Mouse (Mus musculus): ENCODE measurements around the gene Rhbdd1.
A peak's percentile ranks its signal among the peaks of the same experiment; 100 is the strongest.

Rhbdd1 gene

DNA sequence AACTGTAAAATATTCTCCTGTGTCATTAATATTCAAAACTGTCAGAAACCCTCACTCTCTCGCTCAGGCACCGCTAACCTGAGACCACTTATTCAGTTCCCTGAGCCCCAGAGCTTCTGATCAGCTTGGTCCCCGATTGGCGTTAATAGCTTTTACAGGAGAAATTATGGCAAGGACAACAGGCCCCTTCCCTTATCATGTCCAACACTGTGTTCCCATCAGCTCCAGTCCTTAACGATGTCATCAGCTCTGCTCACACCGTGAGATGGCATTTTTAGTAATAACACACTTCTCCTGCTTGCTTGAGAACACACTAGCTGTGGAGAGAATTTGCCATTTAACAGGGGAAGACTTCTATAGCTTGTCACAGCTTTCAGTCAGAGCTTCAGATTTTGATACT, 48.2 kb downstream of the Rhbdd1 start:
- no peak for DNase-seq (ENCODE audit: low spot score)

DNA sequence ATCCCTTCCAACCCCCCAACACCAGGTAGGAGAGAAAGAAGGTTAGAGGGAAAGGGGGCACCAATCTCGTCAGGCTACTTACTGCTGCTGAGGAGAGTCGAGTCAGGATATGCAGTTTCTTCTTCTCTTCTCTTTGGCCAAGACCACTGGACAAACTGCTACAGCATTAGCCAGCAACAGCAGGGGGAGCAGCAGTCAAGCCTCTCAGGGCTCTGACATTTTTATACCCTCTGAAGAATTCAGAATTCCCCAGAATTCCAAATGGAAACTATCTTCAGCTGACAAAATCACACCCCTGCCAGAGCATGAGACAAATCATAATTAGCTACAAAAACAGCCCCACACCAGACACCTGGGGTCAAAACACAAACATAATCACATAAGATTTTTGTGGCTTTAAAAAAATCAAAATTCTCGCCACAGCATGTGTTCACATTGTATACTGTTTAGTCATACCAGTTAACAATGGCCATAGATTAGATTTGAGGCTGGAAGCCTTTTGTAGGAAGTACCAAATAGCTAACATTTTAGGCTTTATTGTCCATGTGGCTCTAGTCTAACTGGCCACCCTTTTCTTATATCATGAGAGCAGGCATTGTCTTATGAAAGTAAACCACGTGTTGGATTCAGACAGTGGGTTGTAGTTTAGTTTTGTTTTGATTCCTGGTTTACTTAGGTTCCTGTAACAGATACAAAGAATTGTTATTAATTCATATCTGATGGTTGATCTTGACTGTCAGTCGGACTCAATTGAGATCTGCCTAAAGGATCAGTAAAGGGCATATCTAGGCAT, 55.6 kb downstream of the Rhbdd1 start:
- DNase-seq (ENCODE audit: low spot score), result no peak

DNA sequence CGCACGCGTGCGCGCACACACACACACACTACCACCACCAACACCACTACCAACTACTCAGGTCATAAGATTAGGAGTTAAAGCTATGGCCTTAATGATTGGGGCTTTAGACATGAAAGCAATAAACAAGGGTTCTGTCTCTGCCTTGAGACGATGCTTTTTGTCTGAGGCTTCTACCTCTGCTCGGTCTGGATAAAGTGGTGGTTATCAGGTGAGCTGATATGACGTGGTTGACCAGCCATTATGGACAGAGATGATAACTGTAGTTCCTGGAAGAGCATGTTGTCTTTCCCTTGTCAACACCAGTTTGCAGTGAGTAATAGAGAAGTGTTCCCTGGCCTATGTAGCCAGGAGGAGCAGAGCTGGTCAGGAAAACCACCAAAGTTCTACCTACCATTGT, 57.7 kb downstream of the Rhbdd1 start:
- DNase-seq (ENCODE audit: low spot score), result no peak

DNA sequence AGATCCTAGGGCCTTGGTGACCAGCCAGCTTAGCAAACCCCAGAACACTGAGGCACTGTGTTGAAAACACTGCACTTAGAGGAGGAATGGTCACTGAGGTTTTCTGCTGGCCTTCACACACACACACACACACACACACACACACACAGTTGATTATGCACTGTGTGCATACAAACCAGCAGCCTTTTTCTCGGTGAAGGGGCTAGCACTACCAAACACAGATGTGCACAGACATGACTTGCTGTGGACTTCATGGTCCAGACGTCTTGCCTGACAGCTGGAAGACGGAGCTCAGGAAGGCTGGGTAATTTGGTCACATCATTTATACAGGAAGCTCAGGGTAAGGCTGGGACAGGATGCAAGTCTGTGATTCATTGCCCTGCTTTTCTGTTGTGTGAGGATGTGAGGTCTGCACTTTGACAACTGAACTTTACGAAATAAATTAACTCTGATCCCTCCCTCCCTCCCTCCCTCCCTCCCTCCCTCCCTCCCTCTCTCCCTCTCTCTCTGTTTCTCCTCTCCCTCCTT, 58.6 kb downstream of the Rhbdd1 start:
- no peak for DNase-seq (ENCODE audit: low spot score)

DNA sequence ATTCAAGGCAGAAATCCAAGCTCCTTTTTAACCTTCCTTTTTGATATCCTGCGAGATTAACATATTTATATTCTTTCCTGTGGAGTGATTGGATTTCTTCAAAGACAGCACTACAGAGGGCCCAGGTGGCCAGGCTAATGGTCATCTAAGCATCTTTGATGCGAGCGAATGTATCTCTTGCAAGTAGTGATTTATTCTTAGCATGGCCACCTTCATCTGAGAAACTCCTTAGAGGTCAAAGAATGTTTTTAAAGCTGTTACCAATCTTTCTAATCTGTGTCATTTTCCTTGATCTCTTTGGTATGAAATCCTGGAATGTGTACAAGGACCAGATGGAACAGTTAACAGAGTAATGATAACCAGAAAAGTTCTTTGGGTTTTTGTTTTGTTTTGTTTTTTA, 59.2 kb downstream of the Rhbdd1 start:
- no peak for DNase-seq (ENCODE audit: low spot score)

DNA sequence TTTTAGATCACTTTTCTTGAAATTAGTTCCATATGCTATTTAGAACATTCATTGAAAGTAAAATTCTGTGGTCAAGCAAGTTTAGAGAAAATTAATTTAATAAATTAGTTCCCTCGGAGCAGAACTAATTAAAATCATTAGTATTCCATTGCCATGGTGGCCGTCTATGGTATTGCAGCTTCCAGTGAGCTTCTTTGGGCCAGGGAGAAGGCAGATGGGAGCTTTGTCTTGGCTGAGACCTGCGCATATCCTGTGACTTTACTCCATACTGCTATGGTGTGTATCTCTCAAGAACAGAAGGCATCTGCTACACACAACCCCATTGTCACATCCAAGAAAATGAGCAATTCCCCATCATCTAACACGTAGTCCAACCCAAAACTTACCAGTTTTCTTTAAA, 65.7 kb downstream of the Rhbdd1 start:
- DNase-seq (ENCODE audit: low spot score), result no peak

DNA sequence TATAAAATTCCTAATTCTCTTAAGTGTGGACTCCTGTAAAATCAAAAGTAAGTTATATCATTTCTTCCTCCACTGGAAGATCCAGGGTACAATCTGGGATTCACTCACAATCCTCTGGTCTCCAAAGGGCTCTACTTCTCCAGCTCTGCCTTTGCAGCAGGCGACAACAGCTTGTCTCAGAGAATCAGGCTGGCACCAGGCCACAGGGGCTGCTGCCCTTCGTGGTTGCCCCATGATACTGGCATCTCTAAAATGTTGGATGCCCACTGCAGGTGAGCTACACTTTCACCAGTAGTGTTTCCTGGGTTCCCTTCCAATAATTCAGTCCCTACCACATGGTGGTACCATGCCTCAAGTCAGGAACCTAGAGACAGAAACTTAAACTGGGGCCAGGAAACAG, 67.9 kb downstream of the Rhbdd1 start:
- DNase-seq (ENCODE audit: low spot score), result no peak

DNA sequence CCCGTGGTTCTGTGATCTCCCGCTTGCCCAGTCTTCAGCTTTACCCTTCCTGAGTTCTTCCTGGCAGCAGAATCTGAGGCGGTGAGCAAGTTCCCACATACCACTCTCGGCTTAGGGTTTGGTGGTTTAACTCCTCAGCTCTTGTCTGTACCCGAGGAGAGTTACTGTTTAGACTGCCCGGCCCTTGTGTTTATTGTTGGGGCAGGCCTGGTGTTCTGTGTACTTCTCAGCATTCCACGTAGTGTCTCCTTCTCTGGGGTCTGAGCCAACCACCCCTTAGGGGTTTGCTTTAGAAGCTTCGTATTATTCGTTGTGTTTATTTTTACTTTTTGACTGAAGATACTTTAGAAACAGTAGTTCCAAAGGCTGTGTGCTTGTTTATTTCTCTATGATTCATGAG, 68.8 kb downstream of the Rhbdd1 start:
- no peak for DNase-seq (ENCODE audit: low spot score)

DNA sequence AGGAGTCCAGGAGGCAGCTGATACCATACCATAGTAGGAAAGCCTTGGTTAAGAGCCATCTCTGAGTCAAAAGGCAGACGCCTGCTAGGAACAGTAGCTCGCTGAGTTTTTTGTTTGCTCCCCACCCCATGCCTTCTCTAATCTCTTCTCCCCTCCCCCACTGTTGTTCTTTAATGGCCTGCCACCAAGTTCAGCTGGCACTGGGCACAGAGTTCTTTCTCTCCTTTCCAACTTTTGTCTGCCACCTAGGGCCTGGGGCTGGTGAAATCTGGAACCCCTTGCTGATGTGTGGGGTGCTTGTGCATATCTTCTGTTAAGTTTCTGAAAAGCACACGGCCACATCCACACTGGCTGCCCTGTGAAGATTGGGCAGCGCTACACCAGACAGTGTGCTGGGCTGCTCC, 69.6 kb downstream of the Rhbdd1 start:
- no peak for DNase-seq (ENCODE audit: low spot score)

DNA sequence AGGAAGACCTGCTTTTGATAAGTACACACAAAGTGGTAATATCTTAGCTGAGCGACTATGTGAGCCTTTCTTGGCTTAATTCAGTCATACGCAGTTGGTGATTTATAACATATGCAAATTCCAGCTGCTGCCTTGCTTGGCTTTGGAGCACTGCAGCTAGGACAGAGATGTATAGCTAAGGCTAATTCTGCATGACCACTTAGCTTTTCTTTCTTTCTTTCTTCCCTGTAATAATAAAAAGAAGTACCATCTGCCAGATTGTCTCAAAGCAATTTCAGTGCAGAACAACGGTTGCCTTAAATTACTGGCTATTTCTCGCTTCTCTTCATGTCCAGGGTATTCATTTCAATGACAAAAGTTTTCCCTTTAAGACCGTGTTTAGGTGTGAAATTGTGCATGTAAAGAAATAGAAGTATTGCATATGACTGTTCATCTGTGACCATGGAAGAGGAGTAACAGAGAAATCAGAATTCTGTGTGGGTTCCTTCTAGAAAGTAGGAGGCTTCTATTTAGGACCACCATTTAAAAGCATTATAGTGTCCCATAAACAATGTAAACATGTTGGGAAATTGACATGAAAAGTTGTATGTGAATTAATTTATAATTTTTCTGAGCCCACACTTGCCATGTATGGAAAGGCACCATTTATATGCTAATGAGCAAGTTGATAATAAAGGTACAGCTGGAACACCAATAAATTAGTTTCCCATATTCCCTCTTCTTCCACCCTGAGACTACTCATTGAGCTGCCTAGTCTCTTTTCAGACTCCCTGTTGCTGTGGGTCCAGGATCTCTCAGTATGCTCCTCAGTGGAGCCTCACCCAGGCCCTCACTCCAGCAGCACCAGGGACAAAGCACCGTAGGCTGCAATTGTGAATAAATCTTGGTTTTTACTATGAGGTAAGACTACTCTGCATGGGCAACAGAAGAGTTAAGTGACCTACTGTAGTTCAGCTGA, 70.8 kb downstream of the Rhbdd1 start:
- no peak for DNase-seq (ENCODE audit: low spot score)

DNA sequence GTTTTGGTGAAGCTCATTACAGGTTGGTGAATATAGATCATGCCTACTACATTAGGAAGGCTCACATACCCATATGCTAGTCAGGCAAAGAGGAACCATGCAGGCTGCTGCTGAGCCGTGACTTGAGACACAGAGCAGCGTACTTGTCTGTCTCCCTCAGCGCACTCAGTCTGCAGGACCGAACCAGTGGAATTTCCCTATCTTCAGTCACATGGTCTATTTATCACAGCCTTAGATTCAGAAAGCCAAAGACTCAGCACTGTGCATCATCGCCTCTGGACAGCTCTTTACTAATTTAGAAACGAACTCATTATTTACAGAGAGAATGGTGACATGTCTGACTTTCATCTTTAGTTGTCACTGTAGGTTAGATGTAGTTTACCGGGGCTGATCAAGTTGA, 73.1 kb downstream of the Rhbdd1 start:
- no peak for DNase-seq (ENCODE audit: low spot score)

DNA sequence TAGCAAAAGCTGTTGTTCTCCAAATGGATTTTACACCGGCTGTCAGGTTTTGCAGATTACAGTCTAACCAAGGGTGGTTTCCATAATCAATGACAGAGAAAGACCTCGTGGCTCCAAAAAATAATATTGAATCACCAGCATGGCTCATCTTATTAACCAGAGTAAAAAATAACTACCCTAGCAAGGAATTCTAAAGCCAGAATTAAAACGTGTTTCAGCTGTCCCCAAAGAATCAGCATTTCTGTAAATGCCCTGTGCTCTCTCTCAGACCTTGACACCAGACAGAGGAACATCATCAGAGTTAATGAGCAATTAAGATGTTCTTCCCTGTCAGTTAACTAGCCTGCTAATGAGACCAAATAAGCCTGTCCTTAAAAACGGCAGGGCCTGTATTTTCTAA, 79.1 kb downstream of the Rhbdd1 start:
- DNase-seq (ENCODE audit: low spot score), result no peak

DNA sequence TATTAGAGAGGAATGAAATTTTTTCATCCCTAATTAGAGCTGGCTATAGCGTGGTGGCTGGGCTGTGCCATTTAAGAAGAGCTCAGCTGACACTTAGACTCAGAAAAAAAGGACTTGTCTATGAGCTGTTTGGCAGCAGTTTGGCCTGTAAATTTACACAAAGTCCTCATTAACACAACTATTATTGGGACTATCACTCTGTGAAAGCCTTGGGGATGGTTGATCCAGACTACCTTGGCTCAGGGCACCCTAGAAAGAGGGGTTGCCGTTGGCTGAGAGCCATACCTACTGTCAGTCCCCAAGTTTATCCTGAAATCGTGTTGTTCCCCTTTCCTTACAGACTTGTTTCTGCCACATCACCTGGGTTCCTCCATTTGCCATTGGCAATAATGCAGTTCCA, 91.5 kb downstream of the Rhbdd1 start:
- no peak for DNase-seq (ENCODE audit: low spot score)

DNA sequence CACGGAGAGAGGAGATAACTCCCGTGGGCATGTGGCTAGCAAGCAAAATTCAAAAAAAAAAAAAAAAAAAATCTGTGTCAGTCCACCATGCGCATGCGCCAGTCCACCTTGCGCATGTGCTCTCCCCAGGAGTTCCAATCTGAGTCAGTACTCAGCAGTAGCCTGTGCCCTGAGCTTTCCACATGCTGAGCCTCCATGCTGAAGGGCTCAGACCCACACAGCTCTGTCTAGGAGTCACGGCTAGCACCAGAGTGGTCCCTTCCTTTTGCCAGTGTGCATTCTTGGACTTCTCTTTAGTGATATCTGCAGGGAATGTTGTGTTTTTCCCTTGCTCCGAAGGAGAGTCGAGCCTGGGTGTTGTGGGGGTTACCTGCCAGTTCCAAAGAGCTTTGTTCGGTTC, 93.0 kb downstream of the Rhbdd1 start:
- DNase-seq (ENCODE audit: low spot score), result no peak

DNA sequence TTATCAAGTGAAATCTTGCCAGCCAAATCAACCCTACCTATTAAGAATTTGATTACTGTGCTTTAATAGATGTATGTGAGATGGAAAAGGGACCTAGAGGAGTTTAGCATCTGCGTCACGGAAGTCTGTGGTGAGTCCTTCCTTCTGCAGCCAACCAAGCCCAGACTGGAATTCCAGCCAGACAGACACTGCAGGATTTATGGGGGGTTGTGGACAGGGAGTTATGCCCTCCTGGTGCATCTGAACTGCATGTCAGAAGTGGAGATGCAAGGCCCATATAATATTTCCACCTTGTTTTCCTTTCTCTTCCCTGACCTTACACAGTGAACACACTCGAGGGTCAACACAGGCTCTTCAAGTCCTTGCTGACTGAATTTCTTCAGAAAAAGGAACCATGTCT, 94.3 kb downstream of the Rhbdd1 start:
- DNase-seq (ENCODE audit: low spot score), result no peak

DNA sequence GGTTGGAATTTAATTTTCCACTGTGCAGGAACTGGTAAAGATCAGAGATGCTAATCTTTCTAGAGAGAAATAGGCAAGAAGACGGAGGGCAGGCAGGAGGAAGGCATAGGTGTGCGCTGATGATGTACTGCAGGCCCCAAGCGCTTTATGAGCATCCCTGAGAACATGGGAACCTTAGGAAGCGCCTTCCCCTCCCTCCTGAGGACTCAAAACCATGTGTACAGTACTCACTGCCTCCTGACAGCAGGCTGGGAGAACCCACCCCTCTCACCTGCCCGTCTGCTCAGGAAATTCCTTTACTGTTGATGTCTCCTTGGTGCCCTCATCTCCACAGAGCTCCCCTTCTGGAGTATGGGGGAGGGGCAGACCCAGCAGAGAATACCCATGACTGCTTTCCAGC, 95.3 kb downstream of the Rhbdd1 start:
- DNase-seq (ENCODE audit: low spot score), result no peak

DNA sequence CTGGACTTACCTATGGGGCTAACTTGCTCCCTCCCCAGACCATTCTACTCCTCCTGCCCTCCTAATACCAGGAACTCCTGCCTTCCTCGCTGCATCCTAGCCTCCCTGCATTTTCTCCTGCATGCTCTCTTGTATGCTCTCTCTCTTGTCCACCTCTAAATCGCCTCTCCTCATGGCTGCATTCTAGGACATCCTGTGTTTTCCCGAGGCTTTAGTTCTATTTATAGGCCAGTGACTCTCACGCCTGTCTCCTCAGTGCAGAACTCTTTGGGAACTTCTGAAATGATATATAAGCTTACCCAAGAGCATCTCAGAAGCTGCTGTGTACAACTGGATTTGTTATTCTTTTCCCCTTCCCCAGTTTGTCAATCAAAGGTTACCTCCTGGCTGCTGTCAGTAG, 95.8 kb downstream of the Rhbdd1 start:
- no peak for DNase-seq (ENCODE audit: low spot score)

DNA sequence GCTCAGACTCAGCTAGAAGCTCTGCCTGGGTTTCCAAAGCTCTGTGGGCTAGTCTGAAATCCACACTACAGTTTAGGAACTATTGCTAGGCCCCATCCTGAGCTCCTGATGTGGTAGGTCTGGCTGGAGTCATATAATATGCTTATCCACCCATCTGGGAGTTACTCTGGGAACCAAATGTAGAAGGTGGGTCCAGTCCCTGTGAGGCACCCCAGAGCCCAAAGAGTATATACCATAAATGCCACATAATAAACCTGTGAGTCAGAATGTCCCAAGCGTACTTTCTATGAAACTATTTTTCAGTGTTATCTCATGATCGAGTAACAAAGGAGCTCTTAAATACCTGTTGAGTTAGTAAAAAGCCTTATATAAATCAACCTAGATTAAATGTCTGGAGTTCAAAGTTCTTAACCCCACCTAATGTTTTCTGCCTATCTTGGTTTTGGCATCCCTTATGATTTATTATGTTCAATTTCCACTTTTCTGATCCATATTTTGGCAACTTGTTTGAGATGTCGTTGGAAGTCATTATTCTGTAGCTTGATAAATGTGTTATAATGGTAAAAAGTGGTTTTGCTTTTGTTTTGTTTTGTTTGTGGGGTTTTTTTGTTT, 98.3 kb downstream of the Rhbdd1 start:
- no peak for DNase-seq (ENCODE audit: low spot score)

DNA sequence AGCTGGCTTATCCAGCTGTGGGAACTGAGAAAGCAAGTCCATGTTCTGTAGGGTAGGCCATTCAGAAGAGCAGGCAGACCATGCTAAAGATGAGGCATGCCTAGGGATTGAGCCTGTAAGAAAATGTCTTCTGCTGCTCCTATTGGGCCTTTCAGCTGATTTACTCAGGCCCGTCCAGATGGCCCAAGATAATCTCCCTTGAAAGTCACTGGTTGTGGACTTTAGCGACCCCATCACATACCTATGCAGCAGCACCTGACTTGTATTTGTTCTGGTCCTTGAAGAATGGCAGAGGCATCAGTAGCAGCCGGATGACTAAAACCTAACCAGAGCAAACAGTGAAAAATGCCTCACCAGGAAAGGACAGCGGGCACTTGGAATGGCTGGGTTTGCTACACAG, 99.4 kb downstream of the Rhbdd1 start:
- no peak for DNase-seq (ENCODE audit: low spot score)

DNA sequence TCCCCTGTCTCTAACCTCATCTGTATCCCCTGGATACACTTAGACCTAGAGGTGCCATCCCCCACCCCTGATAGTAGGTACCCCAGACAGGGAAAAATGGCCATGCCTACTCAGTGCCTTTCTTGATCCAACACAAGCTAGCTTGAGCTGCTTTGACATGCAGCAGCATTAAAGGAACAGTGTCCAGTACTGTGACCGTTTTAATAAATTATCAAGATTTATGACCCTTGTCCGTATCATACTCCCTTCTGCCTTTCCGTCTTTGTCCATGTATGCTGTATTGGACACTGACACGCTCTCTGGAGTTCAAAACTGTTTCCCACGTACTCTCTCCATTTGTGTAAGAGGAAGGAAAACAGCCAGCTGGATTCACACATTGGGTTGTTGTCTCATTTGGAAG, 111.5 kb downstream of the Rhbdd1 start:
- no peak for DNase-seq (ENCODE audit: low spot score)

DNA sequence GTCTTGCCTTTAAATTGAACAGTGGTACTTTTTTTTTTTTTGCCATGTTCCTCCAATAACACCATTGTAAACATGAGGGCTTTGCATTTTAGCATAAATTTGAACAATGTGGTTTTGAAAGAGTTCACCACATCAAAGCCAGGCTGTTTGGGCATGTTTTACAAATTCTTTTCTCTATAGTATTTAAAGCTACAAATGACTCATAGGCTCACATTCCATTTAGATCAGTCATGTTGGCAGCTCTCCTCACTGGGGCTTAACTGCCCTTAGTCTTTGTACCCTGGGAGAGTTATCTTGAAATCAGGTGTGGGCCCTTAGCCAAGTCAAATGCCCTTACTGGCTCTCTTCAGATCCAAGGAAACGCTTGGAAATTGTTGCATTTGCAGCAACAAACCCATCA, 112.8 kb downstream of the Rhbdd1 start:
- DNase-seq (ENCODE audit: low spot score), result no peak

DNA sequence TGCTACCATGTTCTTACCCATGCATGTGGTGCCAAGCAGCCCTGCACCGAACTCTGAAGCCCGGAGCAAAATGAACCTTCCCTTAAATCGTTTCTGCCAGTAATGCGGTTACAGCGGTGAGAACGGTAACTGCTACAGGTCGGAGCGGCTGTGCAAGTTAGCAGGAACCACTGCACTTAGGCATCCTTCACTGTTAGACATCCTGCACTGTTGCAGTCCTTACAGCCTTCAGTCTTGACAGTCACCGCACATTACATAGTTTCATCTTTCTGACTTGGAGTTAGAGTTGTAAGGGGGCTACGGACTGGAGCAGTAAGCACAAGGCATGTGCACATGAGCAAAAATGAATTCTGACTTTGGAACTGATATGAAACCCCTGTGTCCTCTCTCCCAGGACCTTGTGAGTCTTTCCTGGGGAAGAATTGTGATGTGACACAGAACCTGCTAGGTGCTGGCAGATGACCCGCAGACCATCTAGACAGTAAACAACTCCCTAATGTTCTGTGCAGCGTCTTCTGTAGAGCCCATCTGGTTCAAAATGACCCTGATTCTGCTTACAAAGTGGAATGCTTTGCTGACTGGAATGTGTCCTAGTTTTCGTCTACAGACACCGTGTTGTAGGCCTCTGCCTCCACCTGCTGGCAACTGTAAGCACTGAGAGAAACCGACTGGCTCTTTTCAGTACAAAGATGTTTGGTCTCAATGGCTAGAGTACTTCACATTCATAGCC, 116.8 kb downstream of the Rhbdd1 start:
- peak; percentile 15 for DNase-seq (ENCODE audit: low spot score)
